Mouse (Mus musculus) T-helper 1 cell (primary cell): ENCODE results near the gene Plch2.

Experiments
- in situ Hi-C: fragments of 300-600 bp; cut with MboI, MseI; formaldehyde crosslinking; loops from one replicate; pipeline ENCODE4 v1.15.1; 2025; ENCODE audit warnings: high pct_unique_total_duplicates

Gene Plch2

DNA sequence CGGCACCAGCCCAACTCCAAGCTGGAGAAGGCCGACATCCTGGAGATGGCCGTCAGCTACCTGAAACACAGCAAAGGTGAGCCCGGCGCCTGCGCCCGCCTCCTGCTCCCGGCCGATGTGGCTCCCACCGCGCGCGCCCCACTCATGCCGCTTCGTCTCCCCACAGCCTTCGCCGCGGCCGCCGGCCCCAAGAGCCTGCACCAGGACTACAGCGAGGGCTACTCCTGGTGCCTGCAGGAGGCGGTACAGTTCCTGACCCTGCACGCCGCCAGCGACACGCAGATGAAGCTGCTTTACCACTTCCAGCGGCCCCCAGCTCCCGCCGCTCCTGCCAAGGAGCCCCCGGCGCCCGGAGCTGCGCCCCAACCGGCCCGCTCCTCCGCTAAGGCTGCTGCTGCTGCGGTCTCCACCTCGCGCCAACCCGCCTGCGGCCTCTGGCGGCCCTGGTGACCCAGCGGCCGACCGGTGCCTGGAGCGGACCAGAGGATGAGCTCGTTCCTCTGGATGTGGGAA lies 95.3 kb downstream of the Plch2 start:
- in situ Hi-C loops, result no loop called here

GRCm38 (mm10) chr4:154960690-154961225 lies 95.8 kb downstream of the Plch2 start, which contains the start of gene Hes5:
TSS of gene Hes5 (plus strand) at chr4:154960923.
- in situ Hi-C loops, result no loop called here

- in situ Hi-C loops, result no loop called here
Observed at GRCm38 (mm10) chr4:154960021-154960689, 96.4 kb downstream of the Plch2 start.

GRCm38 (mm10) chr4:154958621-154959020 lies 98.0 kb downstream of the Plch2 start:
- in situ Hi-C loops, result no loop called here

DNA sequence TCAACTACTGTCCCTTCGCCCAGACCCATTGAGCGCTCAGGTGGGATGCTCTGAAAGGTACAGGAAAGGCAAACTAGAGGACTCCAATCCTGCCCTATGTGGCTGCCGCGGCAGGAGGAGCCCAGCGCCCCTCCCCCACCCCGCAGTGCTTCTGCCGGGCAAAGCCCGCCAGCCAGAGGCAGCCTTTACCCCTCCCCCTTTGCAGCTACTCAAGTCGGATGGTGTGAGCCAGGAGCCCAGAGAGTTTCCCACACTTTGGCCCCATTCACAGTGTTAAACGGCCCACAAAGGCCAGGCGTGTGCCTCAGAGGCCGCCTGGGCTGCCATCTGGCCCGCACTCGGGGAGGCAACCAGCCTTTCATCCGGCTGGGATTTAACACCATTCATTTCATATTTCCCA lies 98.4 kb downstream of the Plch2 start:
- in situ Hi-C loops, result no loop called here

- in situ Hi-C loops, result no loop called here
Observed at GRCm38 (mm10) chr4:154957289-154957993, 99.1 kb downstream of the Plch2 start.

- in situ Hi-C loops, result no loop called here
Observed at GRCm38 (mm10) chr4:154956604-154957003, 100.0 kb downstream of the Plch2 start.

GRCm38 (mm10) chr4:154952461-154953241 lies 103.9 kb downstream of the Plch2 start:
- in situ Hi-C loops, result no loop called here

GRCm38 (mm10) chr4:154949589-154949982 lies 107.0 kb downstream of the Plch2 start:
- in situ Hi-C loops, result no loop called here

DNA sequence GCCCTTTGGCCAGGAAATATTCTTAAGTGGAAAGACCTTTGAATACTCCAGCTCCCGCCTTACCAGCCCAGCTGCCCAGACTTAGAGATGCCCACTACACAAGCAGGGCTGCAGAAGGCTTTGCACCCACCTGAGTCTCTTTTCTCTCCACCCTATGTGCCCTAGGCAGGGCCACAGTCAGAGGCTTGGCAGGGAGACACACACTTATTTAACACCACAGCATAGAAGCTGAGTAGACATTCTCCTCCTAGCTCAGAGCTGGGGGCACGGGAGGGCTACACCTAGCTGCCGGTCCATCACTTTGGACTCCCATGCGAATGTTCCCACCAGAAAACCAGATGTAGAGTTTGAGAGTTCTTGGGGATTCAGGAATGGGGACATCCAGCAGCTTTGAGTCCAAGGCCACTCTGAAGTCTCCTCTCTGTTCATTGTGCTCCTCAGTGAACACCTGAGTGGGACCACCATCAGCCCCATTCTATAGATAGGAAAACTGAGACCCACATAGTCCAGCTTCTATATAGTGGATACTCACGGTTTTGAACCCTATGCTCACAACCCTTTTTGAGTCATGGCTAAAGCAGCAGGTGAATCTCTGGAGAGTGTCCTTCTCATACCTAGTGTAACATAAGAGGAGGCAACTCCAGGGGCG lies 107.5 kb downstream of the Plch2 start:
- in situ Hi-C loops, result no loop called here

- in situ Hi-C loops, result no loop called here
Observed at GRCm38 (mm10) chr4:154948066-154948939, 108.3 kb downstream of the Plch2 start.

DNA sequence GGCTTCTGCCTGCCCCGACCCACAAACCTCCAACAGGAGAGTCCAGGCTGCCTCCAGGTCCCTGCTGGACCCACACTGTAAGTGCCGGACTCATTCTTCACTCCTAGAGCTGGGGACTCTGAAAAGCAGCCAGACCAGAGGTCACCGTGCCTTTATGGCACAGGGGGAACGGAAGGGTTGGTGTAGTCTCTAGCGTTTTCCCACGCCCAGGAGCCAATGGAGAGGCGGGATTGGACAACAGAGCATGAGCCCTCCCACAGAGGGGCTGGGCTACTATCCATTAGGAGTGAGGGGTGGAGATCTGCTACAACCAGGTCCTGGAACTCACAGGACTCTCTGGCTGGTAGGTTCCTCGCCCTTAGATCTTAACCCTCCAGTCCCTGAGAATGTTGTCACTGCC lies 110.3 kb downstream of the Plch2 start:
- in situ Hi-C loops, result no loop called here

GRCm38 (mm10) chr4:154944121-154944590 lies 112.4 kb downstream of the Plch2 start:
- in situ Hi-C loops, result no loop called here

GRCm38 (mm10) chr4:154943323-154944039 lies 113.1 kb downstream of the Plch2 start:
- in situ Hi-C loops, result no loop called here

DNA sequence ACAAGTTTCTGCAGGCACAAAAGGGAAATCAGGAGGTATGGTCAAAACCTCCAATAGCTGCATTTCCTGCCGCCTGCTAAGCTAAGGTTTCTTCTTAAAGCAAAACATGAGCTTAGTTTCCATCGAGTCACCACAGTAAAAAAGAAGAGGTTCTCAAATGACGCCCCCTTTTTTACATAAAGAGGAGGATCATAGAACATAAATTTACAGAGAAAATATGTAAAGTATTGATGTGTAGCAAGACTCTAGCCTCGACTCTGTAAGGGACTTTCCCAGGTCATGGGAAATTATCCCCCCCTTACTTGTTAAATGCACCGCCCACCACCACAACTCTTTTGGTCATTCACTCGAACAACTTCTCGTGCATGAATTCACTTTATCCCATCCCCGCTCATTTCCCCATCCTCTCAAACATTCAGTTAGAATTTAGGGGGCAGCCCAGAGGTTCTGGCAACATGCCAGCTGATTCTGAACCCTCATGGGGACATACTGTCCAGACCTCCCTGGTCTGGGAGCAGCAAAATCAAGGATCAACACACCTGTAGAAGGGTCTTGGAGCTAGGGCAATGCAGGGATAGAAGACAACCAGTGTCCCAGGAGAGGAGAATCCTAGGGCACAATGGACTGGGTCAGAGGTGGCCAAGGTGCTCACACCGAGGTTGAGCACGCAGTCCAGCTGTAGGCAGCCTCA lies 113.8 kb downstream of the Plch2 start:
- in situ Hi-C loops, result no loop called here

DNA sequence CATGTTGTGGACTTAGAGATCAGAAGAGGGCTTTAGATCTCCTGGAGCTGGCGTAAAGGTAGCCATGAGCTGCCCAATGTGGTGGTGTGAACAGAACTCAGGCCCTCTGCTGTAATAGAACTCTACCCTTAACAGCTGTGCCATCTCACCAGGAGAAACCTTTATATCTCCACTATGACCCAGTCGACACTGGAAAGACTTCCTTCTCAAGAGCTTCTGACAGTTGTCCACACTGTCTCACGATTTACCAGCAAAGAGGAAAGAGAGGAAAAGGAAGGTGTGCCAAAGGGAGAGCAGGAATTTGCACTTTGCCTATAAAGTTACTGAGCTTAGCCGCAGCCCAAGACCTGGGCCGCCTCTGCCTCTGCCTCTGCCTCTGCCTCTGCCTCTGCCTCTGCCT lies 114.8 kb downstream of the Plch2 start:
- in situ Hi-C loops, result no loop called here

DNA sequence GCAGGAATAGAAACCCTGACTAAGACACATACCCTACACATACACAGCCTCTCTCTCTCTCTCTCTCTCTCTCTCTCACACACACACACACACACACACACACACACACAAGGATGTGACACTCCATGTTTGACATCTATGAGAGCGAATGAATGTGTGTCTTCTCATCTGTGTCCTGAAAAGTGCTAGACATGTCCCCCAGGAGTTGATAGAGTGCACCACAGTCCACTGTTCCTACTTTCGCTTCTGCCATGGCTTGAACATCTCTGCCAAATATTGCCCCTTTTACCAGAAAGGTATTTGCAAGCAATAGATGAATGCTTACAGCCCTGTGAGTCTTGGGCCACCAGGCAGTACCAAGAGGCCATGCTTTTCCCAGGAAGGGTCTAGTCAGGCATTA lies 116.4 kb downstream of the Plch2 start:
- in situ Hi-C loops, result no loop called here

GRCm38 (mm10) chr4:154937746-154938145 lies 118.8 kb downstream of the Plch2 start:
- in situ Hi-C loops, result loop anchor here (10.0 kb wide), 1 partner anchor 1087 kb away; the partner anchor contains the start of gene Tnfrsf18
